Comparison of ENCODE assay signal across 11 mouse cellular contexts in genomic region chr10:61848553-61848952, GRCm38 (mm10).
A peak's percentile ranks its signal among the peaks of the same experiment; 100 is the strongest.
DNase-seq lines count a peak whose midpoint lies in the region; ATAC-seq and TF ChIP-seq lines count a peak whose summit lies in the region.
"Had no signal": no experiment of that assay in that cellular context is flagged by ENCODE, and none has a peak within 500 bp of the region (broad histone marks: within the 10 kb centered on the region; RNA-seq: fewer than 3 reads in every experiment).

No protein-coding gene starts in this region.

- H3K36me3 ChIP-seq in limb, embryonic 13.5 days: no peaks in the 10 kb centered on the region
- H3K36me3 ChIP-seq in limb, embryonic 10.5 days: no peaks in the 10 kb centered on the region
- H3K36me3 ChIP-seq in limb, embryonic 14.5 days (ENCODE audit: control insufficient read depth, insufficient read depth, low read length): no peaks in the 10 kb centered on the region
- H3K36me3 ChIP-seq in stomach, postnatal 0 days (ENCODE audit: control insufficient read depth, insufficient read depth, low read length): no peaks in the 10 kb centered on the region
- H3K36me3 ChIP-seq: liver, embryonic 13.5 days; neural tube, embryonic 13.5 days had no signal

- no peak overlapping the region for H3K4me2 ChIP-seq in limb, embryonic 13.5 days (replicated peaks)
- no peak overlapping the region for H3K4me2 ChIP-seq in limb, embryonic 14.5 days (replicated peaks; ENCODE audit: low read depth, low read length, severe bottlenecking)
- no peak overlapping the region for H3K4me2 ChIP-seq in stomach, postnatal 0 days (replicated peaks; ENCODE audit: low read depth)
- H3K4me2 ChIP-seq: liver, embryonic 13.5 days; midbrain, embryonic 11.5 days; neural tube, embryonic 13.5 days had no signal

- TF ChIP-seq CTCF in stomach, postnatal 0 days (IDR thresholded peaks at IDR 0.05; ENCODE audit: low read depth): no peak

- no peak overlapping the region for H3K9ac ChIP-seq in limb, embryonic 13.5 days
- no peak overlapping the region for H3K9ac ChIP-seq in limb, embryonic 14.5 days (ENCODE audit: low read depth, low read length, severe bottlenecking)
- no peak overlapping the region for H3K9ac ChIP-seq in stomach, postnatal 0 days (ENCODE audit: low read length)
- H3K9ac ChIP-seq: liver, embryonic 13.5 days; neural tube, embryonic 13.5 days had no signal

- H3K27ac ChIP-seq in limb, embryonic 13.5 days: peak overlapping the region; percentile 40; the same call in 1 of the 2 replicates
- H3K27ac ChIP-seq in limb, embryonic 10.5 days: no peak overlapping the region
- peak overlapping the region; percentile 38 for H3K27ac ChIP-seq in limb, embryonic 14.5 days (replicated peaks; ENCODE audit: low read depth, low read length)
- H3K27ac ChIP-seq in stomach, postnatal 0 days (replicated peaks): no peak overlapping the region; the same call in 1 of the 2 replicates
- H3K27ac ChIP-seq: liver, embryonic 13.5 days; neural tube, embryonic 13.5 days had no signal

- TF ChIP-seq EP300 in stomach, postnatal 0 days (optimal IDR thresholded peaks at IDR 0.05): no peak

- peaks cover 21% of the 10 kb centered on the region for H3K4me1 ChIP-seq in limb, embryonic 13.5 days
- H3K4me1 ChIP-seq in limb, embryonic 10.5 days: peaks cover 24% of the 10 kb centered on the region
- peaks cover 10% of the 10 kb centered on the region; the same call in 1 of the 2 replicates for H3K4me1 ChIP-seq in limb, embryonic 14.5 days (ENCODE audit: control insufficient read depth, insufficient read depth, low read length)
- no peaks in the 10 kb centered on the region for H3K4me1 ChIP-seq in stomach, postnatal 0 days (replicated peaks; ENCODE audit: control insufficient read depth, insufficient read depth)
- H3K4me1 ChIP-seq: liver, embryonic 13.5 days; neural tube, embryonic 13.5 days had no signal

- H3K4me3 ChIP-seq in limb, embryonic 13.5 days: no peak overlapping the region
- H3K4me3 ChIP-seq in limb, embryonic 10.5 days: no peak overlapping the region
- H3K4me3 ChIP-seq in limb, embryonic 14.5 days (replicated peaks; ENCODE audit: low read length): no peak overlapping the region
- no peak overlapping the region for H3K4me3 ChIP-seq in stomach, postnatal 0 days (ENCODE audit: low read depth, low read length)
- H3K4me3 ChIP-seq: liver, embryonic 13.5 days; neural tube, embryonic 13.5 days had no signal

- peak; percentile 86 for ATAC-seq in frontal cortex, adult (ENCODE audit: low TSS enrichment)
- peak; percentile 42 for ATAC-seq in limb, embryonic 13.5 days (ENCODE audit: low FRiP score, low read depth)
- peak; percentile 48; the same call in 1 of the 2 replicates for ATAC-seq in limb, embryonic 14.5 days (ENCODE audit: low FRiP score, low read depth)
- peak; percentile 38; the same call in 1 of the 2 replicates for ATAC-seq in stomach, postnatal 0 days (ENCODE audit: low FRiP score, low TSS enrichment)

- H3K27me3 ChIP-seq in limb, embryonic 13.5 days: no peaks in the 10 kb centered on the region
- H3K27me3 ChIP-seq in limb, embryonic 10.5 days (ENCODE audit: low read depth, poor library complexity, severe bottlenecking): peaks cover 11% of the 10 kb centered on the region; the same call in 1 of the 2 replicates
- no peaks in the 10 kb centered on the region for H3K27me3 ChIP-seq in limb, embryonic 14.5 days (ENCODE audit: control insufficient read depth, insufficient read depth, low read length)
- H3K27me3 ChIP-seq in stomach, postnatal 0 days (ENCODE audit: control insufficient read depth, insufficient read depth, low read length): no peaks in the 10 kb centered on the region
- H3K27me3 ChIP-seq: liver, embryonic 13.5 days; neural tube, embryonic 13.5 days had no signal

- WGBS in limb, embryonic 13.5 days: 43% methylated on average over 6 of the region's 6 CpGs
- 78% methylated on average over 6 of the region's 6 CpGs for WGBS in limb, embryonic 10.5 days
- WGBS in limb, embryonic 14.5 days: 35% methylated on average over 6 of the region's 6 CpGs
- 38% methylated on average over 6 of the region's 6 CpGs for WGBS in stomach, postnatal 0 days

- TF ChIP-seq POLR2A in limb, embryonic 14.5 days (IDR thresholded peaks at IDR 0.05; ENCODE audit: borderline replicate concordance, extremely low read depth, insufficient read depth, insufficient read length): no peak

- no peak for DNase-seq in frontal cortex, postnatal 14 days (ENCODE audit: low spot score in 2 of 2)
- DNase-seq in limb, embryonic 10.5 days (ENCODE audit: low spot score): no peak
- peak; percentile 72 for DNase-seq in limb, embryonic 14.5 days (ENCODE audit: low spot score)
- DNase-seq in stomach, postnatal 0 days (ENCODE audit: low spot score): no peak
- DNase-seq in ovary, postnatal 14 days (ENCODE audit: low spot score): no peak
- no peak for DNase-seq in spleen, postnatal 10 days (ENCODE audit: low spot score in 2 of 2)
- DNase-seq: liver, embryonic 13.5 days had no signal

- H3K9me3 ChIP-seq in limb, embryonic 13.5 days: no peaks in the 10 kb centered on the region
- no peaks in the 10 kb centered on the region for H3K9me3 ChIP-seq in limb, embryonic 10.5 days (replicated peaks)
- H3K9me3 ChIP-seq in limb, embryonic 14.5 days (ENCODE audit: control insufficient read depth, low read length): no peaks in the 10 kb centered on the region
- no peaks in the 10 kb centered on the region for H3K9me3 ChIP-seq in stomach, postnatal 0 days (ENCODE audit: control insufficient read depth, low read length)
- H3K9me3 ChIP-seq: liver, embryonic 13.5 days; neural tube, embryonic 13.5 days had no signal

Comparison
In these comparisons a context has a peak if more than half of its experiments do, and no peak if none do; other contexts are left out.
1. H3K27ac ChIP-seq: peak in limb, embryonic 13.5 days (single experiment) and limb, embryonic 14.5 days (single experiment); none in limb, embryonic 10.5 days (single experiment) and stomach, postnatal 0 days (single experiment).
2. Peak in every context shown above with its lines, with median percentiles within 50 percentile points of each other: ATAC-seq.